ENCODE assay signal across 9 mouse cellular contexts in genomic region chr14:118131472-118131871, GRCm38 (mm10). TPM values are rescaled to one million over a fixed set of nuclear protein-coding genes. Genes with fewer than 3 reads are reported as not detected.
A peak's percentile ranks its signal among the peaks of the same experiment; 100 is the strongest.
DNase-seq lines count a peak whose midpoint lies in the region; ATAC-seq and TF ChIP-seq lines count a peak whose summit lies in the region.
"Had no signal": no experiment of that assay in that cellular context is flagged by ENCODE, and none has a peak within 500 bp of the region (broad histone marks: within the 10 kb centered on the region; RNA-seq: fewer than 3 reads in every experiment).

No protein-coding gene starts in this region.

- no peak overlapping the region for H3K27ac ChIP-seq in kidney, adult 2 months (ENCODE audit: insufficient read depth, low read depth, low read length)
- no peak overlapping the region for H3K27ac ChIP-seq in cortical plate, adult 2 months (ENCODE audit: insufficient read depth, low read length)
- no peak overlapping the region for H3K27ac ChIP-seq in hindbrain, embryonic 14.5 days
- no peak overlapping the region for H3K27ac ChIP-seq in midbrain, embryonic 12.5 days (replicated peaks)

- peak overlapping the region; percentile 93 for H3K4me3 ChIP-seq in kidney, adult 2 months (ENCODE audit: insufficient read depth, low read depth, low read length)
- peak overlapping the region; percentile 77; the same call in 1 of the 2 replicates for H3K4me3 ChIP-seq in cortical plate, adult 2 months (ENCODE audit: insufficient read depth, low read length)
- peak overlapping the region; percentile 65 for H3K4me3 ChIP-seq in hindbrain, embryonic 14.5 days (replicated peaks; ENCODE audit: low read length)
- peak overlapping the region; percentile 70 for H3K4me3 ChIP-seq in midbrain, embryonic 12.5 days

- 66% methylated on average over 7 of the region's 7 CpGs for WGBS in kidney, adult 2 months
- WGBS in hindbrain, embryonic 14.5 days: 84% methylated on average over 7 of the region's 7 CpGs
- 84% methylated on average over 7 of the region's 7 CpGs for WGBS in midbrain, embryonic 12.5 days

- no peaks in the 10 kb centered on the region for H3K27me3 ChIP-seq in kidney, adult 2 months (replicated peaks; ENCODE audit: control insufficient read depth, insufficient read depth, low read length)
- H3K27me3 ChIP-seq in hindbrain, embryonic 14.5 days (ENCODE audit: control insufficient read depth, insufficient read depth, low read length): no peaks in the 10 kb centered on the region
- H3K27me3 ChIP-seq in midbrain, embryonic 12.5 days: peaks cover 6% of the 10 kb centered on the region; the same call in 1 of the 2 replicates
- H3K27me3 ChIP-seq: Patski had no signal

- no peaks in the 10 kb centered on the region for H3K9me3 ChIP-seq in hindbrain, embryonic 14.5 days (ENCODE audit: control insufficient read depth, low read length)
- H3K9me3 ChIP-seq in midbrain, embryonic 12.5 days: no peaks in the 10 kb centered on the region

- ATAC-seq in hindbrain, embryonic 14.5 days (ENCODE audit: low FRiP score): no peak
- ATAC-seq in midbrain, embryonic 12.5 days (ENCODE audit: low FRiP score, low read depth): no peak
- ATAC-seq: Patski had no signal

- peak overlapping the region; percentile 84 for H3K4me2 ChIP-seq in hindbrain, embryonic 14.5 days (replicated peaks)
- H3K4me2 ChIP-seq in midbrain, embryonic 12.5 days (replicated peaks): peak overlapping the region; percentile 89

- H3K36me3 ChIP-seq in kidney, adult 2 months (ENCODE audit: control insufficient read depth, insufficient read depth, low read length): no peaks in the 10 kb centered on the region
- peaks cover 28% of the 10 kb centered on the region for H3K36me3 ChIP-seq in hindbrain, embryonic 14.5 days (replicated peaks; ENCODE audit: control insufficient read depth, insufficient read depth)
- H3K36me3 ChIP-seq in midbrain, embryonic 12.5 days: peaks cover 23% of the 10 kb centered on the region

- DNase-seq in kidney, adult 2 months: no peak
- no peak for DNase-seq in kidney, adult 11 months
- DNase-seq in hindbrain, embryonic 14.5 days (ENCODE audit: low spot score): no peak
- no peak for DNase-seq in layer of hippocampus, postnatal 25 days (ENCODE audit: extremely low spot score in 1 of 2, low spot score in 1 of 2)
- DNase-seq in urinary bladder, postnatal 14 days (ENCODE audit: low spot score): no peak
- no peak for DNase-seq in urinary bladder, postnatal 36 days (ENCODE audit: low spot score in 2 of 2)

- peak overlapping the region; percentile 72; the same call in 1 of the 2 replicates for H3K9ac ChIP-seq in hindbrain, embryonic 14.5 days
- H3K9ac ChIP-seq in midbrain, embryonic 12.5 days (replicated peaks): peak overlapping the region; percentile 80

- H3K4me1 ChIP-seq in kidney, adult 2 months (ENCODE audit: control insufficient read depth, insufficient read depth, low read length): peaks cover 5% of the 10 kb centered on the region; the same call in 1 of the 2 replicates
- peaks cover 1% of the 10 kb centered on the region; the same call in 1 of the 2 replicates for H3K4me1 ChIP-seq in cortical plate, adult 2 months (ENCODE audit: control insufficient read depth, insufficient read depth, low read length)
- peaks cover 19% of the 10 kb centered on the region for H3K4me1 ChIP-seq in hindbrain, embryonic 14.5 days (replicated peaks; ENCODE audit: control insufficient read depth, insufficient read depth, low read length)
- H3K4me1 ChIP-seq in midbrain, embryonic 12.5 days: peaks cover 13% of the 10 kb centered on the region

- no peak for TF ChIP-seq CTCF in kidney, adult 2 months (conservative IDR thresholded peaks at IDR 0.05; ENCODE audit: insufficient read depth, insufficient read length, low read depth, low read length)
- TF ChIP-seq CTCF in cortical plate, adult 2 months (IDR thresholded peaks at IDR 0.05; ENCODE audit: extremely low read depth, insufficient read depth, low read length): no peak

- TF ChIP-seq POLR2A in kidney, adult 2 months (IDR thresholded peaks at IDR 0.05; ENCODE audit: low read depth, low read length): no peak
- TF ChIP-seq POLR2A in cortical plate, adult 2 months (IDR thresholded peaks at IDR 0.05; ENCODE audit: extremely low read depth, insufficient read depth, low read length): no peak

RNA-seq across cellular contexts. Expression of gene Tgds, which starts 1.1 kb away (rescaled TPM):
- polyA plus RNA-seq in kidney, adult 2 months (2012; rRNA removed): 14.1 and 15.9 TPM in 2 replicates
- polyA plus RNA-seq in cortical plate, adult 2 months (2012; rRNA removed): 7.9 and 8.3 TPM in 2 replicates
- polyA plus RNA-seq in hindbrain, embryonic 14.5 days (2014; fragmentation: Nextera tagmentation; extraction: Ambion mirVana): 15.8 and 18.5 TPM in 2 replicates
- polyA plus RNA-seq in midbrain, embryonic 12.5 days (2016; fragmentation: Nextera tagmentation; extraction: Ambion mirVana): 22.0 and 26.3 TPM in 2 replicates
- total RNA-seq in layer of hippocampus, postnatal 25 days (2021): 1 to 10 TPM; 8.3 to 8.4 TPM

RNA-seq across cellular contexts. Expression of gene Gpr180, which starts 5.5 kb away (rescaled TPM):
- 34.6 and 36.7 TPM in 2 replicates for polyA plus RNA-seq in kidney, adult 2 months (2012; rRNA removed)
- polyA plus RNA-seq in cortical plate, adult 2 months (2012; rRNA removed): 29.7 and 33.0 TPM in 2 replicates
- 47.5 and 51.7 TPM in 2 replicates for polyA plus RNA-seq in hindbrain, embryonic 14.5 days (2014; fragmentation: Nextera tagmentation; extraction: Ambion mirVana)
- polyA plus RNA-seq in midbrain, embryonic 12.5 days (2016; fragmentation: Nextera tagmentation; extraction: Ambion mirVana): 32.8 and 35.9 TPM in 2 replicates
- total RNA-seq in layer of hippocampus, postnatal 25 days (2021): 10 to 100 TPM; 25.5 to 26.0 TPM
